Mouse (Mus musculus) embryonic facial prominence, embryonic 15.5 days (tissue): ENCODE measurements around the gene Pou5f1. TPM values are rescaled to one million over a fixed set of nuclear protein-coding genes. Genes with fewer than 3 reads are reported as not detected.

Experiments
- ATAC-seq: fragments of 200-750 bp; cut with Nextera tagmentation; 2 replicates; pipeline ENCODE4 v1.8.0; 2017; ENCODE audit warnings: low read depth, moderate TSS enrichment; ENCODE audit not compliant: insufficient number of reproducible peaks, low FRiP score, low TSS enrichment
- H3K27ac ChIP-seq: fragments of 300-500 bp; sonication (generic); replicated peaks from 2 replicates; pipeline ENCODE4 v1.5.1; 2015; ENCODE audit warnings: mild to moderate bottlenecking, inconsistent platforms
- H3K27me3 ChIP-seq: fragments of 300-500 bp; sonication (generic); 2 replicates; pipeline ENCODE4 v1.6.1; 2015; ENCODE audit warnings: inconsistent platforms
- H3K36me3 ChIP-seq: fragments of 300-500 bp; sonication (generic); 2 replicates; pipeline ENCODE4 v1.6.1; 2015; ENCODE audit warnings: mild to moderate bottlenecking, inconsistent platforms
- H3K4me1 ChIP-seq: fragments of 300-500 bp; sonication (generic); 2 replicates; pipeline ENCODE4 v1.6.1; 2015; ENCODE audit warnings: inconsistent platforms
- H3K4me2 ChIP-seq: fragments of 300-500 bp; sonication (generic); replicated peaks from 2 replicates; pipeline ENCODE4 v1.6.1; 2015; ENCODE audit warnings: mild to moderate bottlenecking, inconsistent platforms
- H3K4me3 ChIP-seq: fragments of 300-500 bp; sonication (generic); replicated peaks from 2 replicates; pipeline ENCODE4 v1.5.1; 2015; ENCODE audit warnings: mild to moderate bottlenecking, inconsistent platforms
- H3K9ac ChIP-seq: fragments of 300-500 bp; sonication (generic); 2 replicates; pipeline ENCODE4 v1.6.1; 2015; ENCODE audit warnings: inconsistent platforms
- H3K9me3 ChIP-seq: fragments of 300-500 bp; sonication (generic); replicated peaks from 2 replicates; pipeline ENCODE4 v1.6.1; 2016; ENCODE audit warnings: inconsistent platforms
- WGBS: fragments of 180-500 bp; shearing (Covaris S2); methylation state at CpG from one replicate; pipeline ENCODE4 v1.1.7; 2015; 5-methylcytosine and 5-hydroxymethylcytosine counted together
- polyA plus RNA-seq: library from polyadenylated mRNA; unstranded; fragments of >200 nt; fragmentation: Nextera tagmentation; extraction: Ambion mirVana; gene quantifications from 2 replicates; pipeline ENCODE4 v1.2.1, GENCODE M21; 2015

Gene Pou5f1
- polyA plus RNA-seq, 1 experiment from 2014 or later = not detected

DNA sequence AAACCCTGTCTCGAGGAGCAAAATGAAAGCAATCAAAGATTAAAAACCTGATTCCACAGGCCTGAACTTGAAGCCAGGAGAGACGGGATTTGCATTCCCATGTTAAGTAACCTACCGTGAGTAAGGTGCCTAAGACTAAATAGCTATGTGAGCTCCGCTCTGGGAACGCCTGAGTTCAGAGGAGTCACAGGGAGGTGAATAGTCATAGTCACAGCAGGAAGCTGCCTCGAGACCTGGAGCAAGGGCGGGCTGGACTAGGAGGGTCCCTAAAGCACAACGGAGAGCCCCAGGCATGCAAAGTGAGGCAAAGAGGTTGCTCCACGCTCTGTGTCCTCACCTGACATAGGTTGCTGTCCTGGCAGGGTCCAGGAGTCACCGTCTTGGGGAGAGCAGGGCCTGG lies 33.7 kb downstream of the Pou5f1 start:
- Histone ChIP-seq H3K9ac (no peak overlapping the region), H3K4me3 (no peak overlapping the region), H3K4me1 (peaks cover 8% of the 10 kb centered on the region; the same call in 1 of the 2 replicates), H3K9me3 (no peaks in the 10 kb centered on the region), H3K27me3 (no peaks in the 10 kb centered on the region), H3K27ac (no peak overlapping the region), H3K4me2 (no peak overlapping the region), H3K36me3 (no peaks in the 10 kb centered on the region)
- no peak for ATAC-seq
- WGBS = 51% methylated on average over 10 of the region's 10 CpGs

DNA sequence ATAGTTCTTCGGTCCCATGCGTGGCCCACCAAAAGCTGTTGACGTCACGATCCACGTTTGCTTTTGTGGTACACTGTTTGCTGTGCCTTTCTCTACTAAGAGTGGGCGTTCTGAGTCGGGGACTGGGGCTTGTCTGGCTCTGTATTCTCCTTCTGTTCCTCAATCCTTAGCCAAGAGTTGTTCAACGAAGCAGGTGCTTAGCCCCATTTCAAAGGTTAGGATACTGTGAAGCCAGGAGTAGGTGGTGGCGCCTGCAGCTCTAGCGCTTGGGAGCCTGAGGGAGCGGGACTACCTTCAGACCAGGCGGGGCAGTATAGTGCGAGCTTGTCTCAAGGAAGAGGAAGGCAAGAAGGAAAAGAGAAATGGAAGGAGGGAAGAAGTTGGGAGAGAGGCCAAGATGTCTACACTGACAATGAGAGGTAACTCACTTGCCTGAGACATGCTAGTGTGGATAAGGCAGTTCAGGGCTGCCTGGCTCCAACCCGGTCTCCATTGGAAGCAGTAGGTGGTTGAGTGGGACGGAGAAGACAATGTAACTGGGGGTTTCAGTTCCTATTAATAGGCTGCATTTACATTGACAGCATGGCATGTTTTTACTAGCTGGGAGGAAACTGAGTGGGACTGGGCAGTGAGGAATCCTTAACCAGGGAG lies 37.1 kb downstream of the Pou5f1 start:
- Histone ChIP-seq H3K27ac (no peak overlapping the region), H3K4me3 (no peak overlapping the region), H3K27me3 (no peaks in the 10 kb centered on the region), H3K4me1 (peaks cover 15% of the 10 kb centered on the region; the same call in 1 of the 2 replicates), H3K9ac (no peak overlapping the region), H3K4me2 (no peak overlapping the region), H3K36me3 (no peaks in the 10 kb centered on the region), H3K9me3 (no peaks in the 10 kb centered on the region)
- 74% methylated on average over 15 of the region's 15 CpGs for WGBS
- ATAC-seq = no peak

DNA sequence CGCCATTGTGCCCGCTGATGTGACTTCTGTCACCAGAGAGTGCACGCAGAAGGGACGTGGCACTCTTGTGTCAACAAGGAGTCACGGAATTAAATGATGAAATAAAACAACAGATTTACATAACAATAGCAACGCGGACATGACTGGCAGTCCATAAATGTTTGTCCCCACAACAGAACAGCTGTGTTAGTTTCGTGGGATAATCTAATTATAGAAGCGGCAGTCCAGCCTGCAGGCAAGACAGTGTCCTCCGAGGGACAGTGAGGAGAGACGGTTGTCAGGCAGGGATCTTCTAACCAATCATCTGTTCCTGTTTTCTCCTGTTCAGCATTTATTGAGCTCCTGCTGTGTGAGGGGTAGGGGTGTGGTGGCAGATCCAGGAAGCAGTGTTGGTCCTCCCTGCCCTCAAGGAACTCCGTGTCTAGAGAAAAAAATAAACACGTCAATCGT lies 37.6 kb downstream of the Pou5f1 start:
- WGBS = 31% methylated on average over 14 of the region's 14 CpGs
- Histone ChIP-seq H3K4me1 (peaks cover 15% of the 10 kb centered on the region; the same call in 1 of the 2 replicates), H3K27me3 (no peaks in the 10 kb centered on the region), H3K4me2 (0 out of 2 replicates have a peak overlapping the region, but pooled peaks have one; percentile 8), H3K9me3 (no peaks in the 10 kb centered on the region), H3K27ac (no peak overlapping the region), H3K9ac (no peak overlapping the region), H3K36me3 (no peaks in the 10 kb centered on the region), H3K4me3 (no peak overlapping the region)
- no peak for ATAC-seq

DNA sequence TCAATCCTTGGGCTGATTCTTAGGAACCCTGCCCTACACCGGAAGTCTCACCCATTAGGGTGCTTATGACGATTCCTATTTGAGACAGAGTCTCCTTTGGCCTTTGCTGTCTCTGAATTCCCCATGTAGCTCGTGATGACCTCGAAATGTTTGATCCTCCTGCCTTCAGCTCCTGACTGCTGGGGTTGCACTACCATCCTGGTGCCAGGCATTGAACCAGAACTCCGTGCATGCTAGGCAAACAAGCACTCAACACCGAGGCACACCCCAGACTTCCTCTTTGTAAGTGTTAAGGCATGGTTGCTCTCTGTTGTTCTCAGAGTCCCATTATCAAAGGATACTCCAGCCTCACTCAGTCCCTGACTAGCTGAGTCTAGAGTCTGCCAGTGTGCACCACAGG lies 38.2 kb downstream of the Pou5f1 start:
- Histone ChIP-seq H3K27ac (no peak overlapping the region), H3K9me3 (no peaks in the 10 kb centered on the region), H3K4me3 (no peak overlapping the region), H3K4me2 (no peak overlapping the region), H3K4me1 (peaks cover 19% of the 10 kb centered on the region; the same call in 1 of the 2 replicates), H3K27me3 (no peaks in the 10 kb centered on the region), H3K9ac (no peak overlapping the region), H3K36me3 (no peaks in the 10 kb centered on the region)
- ATAC-seq = no peak
- 74% methylated on average over 6 of the region's 6 CpGs for WGBS

DNA sequence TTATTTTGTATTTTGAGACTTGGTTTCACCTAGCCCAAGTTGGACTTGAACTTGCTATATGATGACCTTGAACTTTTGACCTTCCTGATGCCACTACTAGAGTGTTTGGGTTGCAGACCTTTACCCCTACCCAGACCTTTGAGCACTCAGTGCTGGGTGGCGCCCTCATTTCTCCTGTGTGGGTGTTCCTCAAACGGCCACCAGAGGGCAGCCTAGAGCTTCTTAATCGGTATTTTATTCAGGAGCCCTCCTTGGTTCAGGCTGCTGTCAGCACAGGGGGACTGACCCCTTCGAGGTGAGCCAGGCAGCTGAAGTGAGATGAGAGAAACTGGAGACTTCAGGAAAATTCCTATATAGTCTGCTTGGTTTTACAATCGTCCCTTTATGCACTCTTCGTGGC lies 38.9 kb downstream of the Pou5f1 start:
- no peaks in the 10 kb centered on the region for H3K9me3 ChIP-seq
- no peak for ATAC-seq
- 30% methylated on average over 6 of the region's 6 CpGs for WGBS
- H3K4me3 ChIP-seq = no peak overlapping the region
- no peaks in the 10 kb centered on the region for H3K36me3 ChIP-seq
- H3K4me2 ChIP-seq = no peak overlapping the region
- H3K27ac ChIP-seq = no peak overlapping the region
- no peaks in the 10 kb centered on the region for H3K27me3 ChIP-seq
- no peak overlapping the region for H3K9ac ChIP-seq
- peaks cover 25% of the 10 kb centered on the region for H3K4me1 ChIP-seq

DNA sequence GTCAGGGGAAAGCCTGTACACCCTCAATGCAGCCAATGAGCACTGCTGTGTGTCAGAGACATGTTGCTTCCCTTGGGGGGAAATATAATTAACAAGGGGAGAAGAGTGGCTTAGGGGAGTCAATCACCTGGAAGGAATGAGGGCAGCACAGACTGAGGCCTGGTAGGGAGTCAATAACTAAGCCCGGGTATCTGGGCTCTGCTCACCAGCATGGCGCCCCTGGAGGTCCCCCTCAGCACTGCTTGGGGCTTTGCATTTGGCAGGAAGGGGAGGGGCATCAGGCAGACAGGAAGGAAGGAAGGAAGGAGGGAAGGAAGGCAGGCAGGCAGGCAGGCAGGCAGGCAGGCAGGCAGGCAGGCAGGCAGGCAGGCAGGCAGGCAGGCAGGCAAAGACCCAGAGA lies 41.6 kb downstream of the Pou5f1 start:
- Histone ChIP-seq H3K4me2 (no peak overlapping the region), H3K4me3 (no peak overlapping the region), H3K4me1 (peaks cover 41% of the 10 kb centered on the region), H3K36me3 (no peaks in the 10 kb centered on the region), H3K9me3 (no peaks in the 10 kb centered on the region), H3K27ac (no peak overlapping the region), H3K9ac (no peak overlapping the region), H3K27me3 (no peaks in the 10 kb centered on the region)
- ATAC-seq = no peak
- 61% methylated on average over 2 of the region's 2 CpGs for WGBS

DNA sequence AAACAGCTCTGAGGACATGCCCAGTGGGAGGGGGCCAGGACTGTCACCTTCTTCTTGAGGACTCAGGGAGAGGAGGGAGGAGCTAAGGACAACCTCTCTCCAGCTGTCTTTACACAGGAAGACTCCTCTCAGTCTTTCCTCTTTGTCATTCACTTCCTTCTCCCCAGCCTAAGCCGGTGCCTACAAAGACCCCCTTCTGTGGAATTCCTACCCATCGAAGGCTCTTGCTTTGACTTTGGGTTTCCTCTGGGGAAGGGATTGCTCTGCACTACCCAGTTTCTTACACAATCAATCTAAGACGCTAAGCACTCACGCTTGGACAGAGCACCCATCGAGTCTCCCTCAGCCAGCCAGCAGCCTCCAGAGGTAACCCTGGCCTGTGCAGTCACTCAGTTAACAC lies 42.8 kb downstream of the Pou5f1 start:
- H3K9ac ChIP-seq = no peak overlapping the region
- no peaks in the 10 kb centered on the region for H3K27me3 ChIP-seq
- H3K4me3 ChIP-seq = no peak overlapping the region
- peaks cover 38% of the 10 kb centered on the region for H3K4me1 ChIP-seq
- no peak overlapping the region for H3K4me2 ChIP-seq
- WGBS = 27% methylated on average over 5 of the region's 5 CpGs
- H3K9me3 ChIP-seq = no peaks in the 10 kb centered on the region
- no peaks in the 10 kb centered on the region for H3K36me3 ChIP-seq
- ATAC-seq = no peak
- peak overlapping the region; percentile 58 for H3K27ac ChIP-seq

DNA sequence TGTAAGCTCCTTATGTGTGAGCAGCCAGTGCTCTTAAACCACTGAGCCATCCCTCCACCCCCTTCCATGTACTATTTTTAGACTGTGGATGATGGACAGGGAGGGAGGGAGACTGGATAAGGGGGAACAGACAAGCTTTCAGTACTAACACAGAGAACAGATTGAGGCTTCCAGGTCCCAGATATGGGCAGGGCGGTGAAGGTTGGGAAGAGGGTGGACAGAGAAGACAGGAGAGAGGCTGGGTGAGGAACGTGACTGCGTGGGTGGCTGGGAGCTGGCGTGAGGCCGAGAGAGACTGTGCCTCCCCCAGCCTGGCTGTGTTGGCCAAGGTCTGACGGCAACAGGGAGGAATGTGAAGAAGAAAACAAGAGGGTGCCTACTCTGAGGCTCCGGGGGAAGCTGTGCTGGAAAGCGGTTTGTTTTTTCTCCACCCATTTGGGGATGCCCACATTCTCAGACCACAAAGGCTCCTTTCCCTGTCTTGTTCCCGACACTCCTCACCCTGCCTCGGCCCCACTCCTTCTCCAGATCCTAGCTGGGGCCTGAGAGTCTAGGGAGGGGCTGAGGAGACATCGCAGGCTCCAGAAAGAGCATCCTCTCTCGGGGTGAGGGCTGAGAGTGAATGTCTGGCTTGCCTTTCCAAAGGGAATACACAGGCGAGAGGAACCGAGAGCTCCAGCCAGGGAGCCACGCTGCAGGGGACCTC lies 43.8 kb downstream of the Pou5f1 start:
- H3K4me2 ChIP-seq = peak overlapping the region; percentile 35

DNA sequence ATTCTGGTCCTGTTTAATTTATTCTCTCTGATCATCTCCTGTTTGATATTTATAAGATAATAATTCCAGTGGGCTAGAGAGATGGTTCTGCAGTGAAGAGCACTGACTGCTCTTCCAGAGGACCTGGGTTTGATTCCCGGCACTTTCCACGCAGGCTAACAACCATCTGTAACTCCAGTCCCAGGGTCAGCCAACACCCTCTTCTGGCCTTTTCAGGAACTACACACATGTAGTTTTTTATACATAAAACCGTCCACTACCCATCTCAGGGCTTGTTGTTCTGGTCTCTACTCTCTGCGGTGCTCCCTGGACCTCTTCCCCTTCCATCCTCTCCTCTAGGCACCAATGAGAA lies 44.3 kb downstream of the Pou5f1 start:
- no peak overlapping the region for H3K4me3 ChIP-seq
- no peaks in the 10 kb centered on the region for H3K27me3 ChIP-seq
- no peaks in the 10 kb centered on the region for H3K36me3 ChIP-seq
- peak overlapping the region; percentile 35 for H3K4me2 ChIP-seq
- H3K4me1 ChIP-seq = peaks cover 33% of the 10 kb centered on the region
- ATAC-seq = no peak
- H3K9ac ChIP-seq = no peak overlapping the region
- H3K27ac ChIP-seq = peak overlapping the region; percentile 91
- no peaks in the 10 kb centered on the region for H3K9me3 ChIP-seq
- 95% methylated on average over 4 of the region's 4 CpGs for WGBS

More for the DNA sequence above, 43.8 kb downstream of the Pou5f1 start:
- 0 out of 2 replicates have a peak overlapping the region, but pooled peaks have one; percentile 8 for H3K4me3 ChIP-seq
- H3K9ac ChIP-seq = no peak overlapping the region
- H3K27me3 ChIP-seq = no peaks in the 10 kb centered on the region
- 20% methylated on average over 15 of the region's 15 CpGs for WGBS
- H3K9me3 ChIP-seq = no peaks in the 10 kb centered on the region
- peak overlapping the region; percentile 91 for H3K27ac ChIP-seq
- ATAC-seq = peak; percentile 87
- peaks cover 33% of the 10 kb centered on the region for H3K4me1 ChIP-seq
- H3K36me3 ChIP-seq = no peaks in the 10 kb centered on the region

DNA sequence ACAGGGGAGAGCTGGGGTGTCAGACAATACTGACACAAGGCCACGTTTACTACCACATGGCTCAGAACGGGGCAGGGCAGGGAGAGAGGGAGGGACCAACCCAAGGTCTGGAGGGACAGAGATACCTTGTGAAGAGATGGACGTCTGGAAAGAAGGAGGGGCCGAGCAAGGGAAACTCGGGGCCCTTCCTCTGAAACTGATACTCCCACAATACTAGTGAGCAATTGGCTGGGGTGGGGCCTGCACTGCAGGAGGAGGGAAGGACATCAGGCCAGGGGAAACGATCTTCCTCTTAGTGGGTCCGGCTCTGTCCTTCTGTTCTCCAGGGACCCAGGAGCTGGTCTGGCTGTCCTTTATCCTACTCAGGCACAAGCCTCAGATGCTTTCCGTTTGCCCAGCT lies 45.1 kb downstream of the Pou5f1 start:
- Histone ChIP-seq H3K27me3 (no peaks in the 10 kb centered on the region), H3K9me3 (no peaks in the 10 kb centered on the region), H3K27ac (peak overlapping the region; percentile 91; the same call in 1 of the 2 replicates), H3K9ac (no peak overlapping the region), H3K4me1 (peaks cover 33% of the 10 kb centered on the region), H3K4me2 (no peak overlapping the region), H3K36me3 (no peaks in the 10 kb centered on the region), H3K4me3 (no peak overlapping the region)
- ATAC-seq = no peak
- 36% methylated on average over 8 of the region's 8 CpGs for WGBS

DNA sequence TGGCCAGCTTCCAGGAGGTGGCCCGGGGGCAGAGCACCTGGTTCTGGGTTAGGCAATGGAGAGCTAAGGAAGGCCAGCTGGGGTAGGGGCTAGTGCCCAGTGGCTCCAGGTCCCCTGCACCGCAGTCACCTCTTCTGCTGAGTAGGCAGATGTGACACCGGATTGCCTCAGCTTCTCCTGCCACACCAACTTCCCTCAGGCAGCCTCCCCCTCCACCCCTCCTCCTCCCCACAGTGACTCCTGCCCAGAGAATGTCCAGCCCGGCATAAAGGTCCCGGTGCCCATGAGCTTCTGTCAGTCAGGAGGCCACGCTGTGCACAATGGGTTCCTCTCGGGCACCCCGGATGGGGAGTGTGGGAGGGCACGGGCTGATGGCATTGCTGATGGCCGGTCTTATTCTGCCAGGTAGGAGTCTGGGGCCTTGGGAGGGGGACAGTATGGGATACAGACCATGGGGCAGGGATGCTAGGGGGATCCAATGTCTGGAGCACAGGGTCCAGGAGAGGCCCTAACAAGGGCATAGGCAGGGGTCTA lies 46.1 kb downstream of the Pou5f1 start, which contains the start of gene Cdsn:
Cdsn (plus strand) TSS at position 248 of the 534 bp plus-strand sequence.
- H3K36me3 ChIP-seq = no peaks in the 10 kb centered on the region
- no peak within 1 kb of the TSS for H3K4me2 ChIP-seq
- H3K9ac ChIP-seq = no peak within 1 kb of the TSS
- WGBS = 74% methylated on average over 10 of the region's 10 CpGs
- no peak within 1 kb of the TSS for H3K4me3 ChIP-seq
- peaks cover 28% of the 10 kb centered on the region for H3K4me1 ChIP-seq
- no peak for ATAC-seq
- H3K27me3 ChIP-seq = no peaks in the 10 kb centered on the region
- H3K9me3 ChIP-seq = no peaks in the 10 kb centered on the region
- H3K27ac ChIP-seq = 0 out of 2 replicates have a peak within 1 kb of the TSS, but pooled peaks have one; percentile 91
